Mouse (Mus musculus) olfactory bulb, adult 2 months (tissue): Measurements from ENCODE around the gene Cnot11.
A peak's percentile ranks its signal among the peaks of the same experiment; 100 is the strongest.

Source experiments
- CTCF ChIP-seq: fragments of 200-500 bp; IDR thresholded peaks from 2 replicates; pipeline ENCODE4 v1.5.1; 2012; ENCODE audit warnings: low read depth, mild to moderate bottlenecking, low read length, moderate library complexity; ENCODE audit not compliant: insufficient read depth
- POLR2A ChIP-seq: fragments of 200-500 bp; IDR thresholded peaks from 2 replicates; pipeline ENCODE4 v1.6.1; 2012; ENCODE audit warnings: mild to moderate bottlenecking, low read depth, low read length, moderate library complexity; ENCODE audit not compliant: insufficient read depth

- TF ChIP-seq CTCF (0 out of 2 replicates have a peak, but pooled peaks have one; percentile 10), POLR2A (no peak)
Measured at GRCm38 (mm10) chr1:39522519-39522918, 12.3 kb upstream of the Cnot11 start.
